Mouse (Mus musculus): Measurements from ENCODE around the gene Itprid1.

DNA sequence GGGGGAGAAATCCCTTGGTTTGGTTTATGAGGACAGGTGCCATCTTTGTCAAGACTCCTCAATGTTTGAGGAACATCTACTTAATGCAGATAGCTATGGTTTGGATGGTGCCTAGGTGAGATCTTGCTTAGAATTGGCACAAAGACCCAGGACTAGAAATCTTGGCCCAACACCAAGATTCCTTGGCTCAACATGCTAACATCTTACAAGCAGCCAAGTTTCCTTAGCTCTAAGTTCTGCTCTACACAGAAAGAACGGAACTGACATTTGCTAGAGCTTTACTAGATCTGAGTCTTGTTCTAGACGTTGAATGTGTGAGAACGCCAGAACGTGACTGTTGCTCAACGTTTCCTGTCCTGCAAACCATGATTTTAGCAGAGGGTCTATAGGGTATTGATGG, 191.3 kb downstream of the Itprid1 start:
- TF ChIP-seq EP300 (IDR thresholded peaks at IDR 0.05; ENCODE audit: insufficient read depth, low read depth, low read length) (no peak), POLR2A (IDR thresholded peaks at IDR 0.05; ENCODE audit: insufficient read depth, low read length) (no peak), CTCF (IDR thresholded peaks at IDR 0.05; ENCODE audit: low read depth, low read length) (no peak)
